Mouse (Mus musculus): ENCODE data around the gene Cd200r3.

Cd200r3 gene

DNA sequence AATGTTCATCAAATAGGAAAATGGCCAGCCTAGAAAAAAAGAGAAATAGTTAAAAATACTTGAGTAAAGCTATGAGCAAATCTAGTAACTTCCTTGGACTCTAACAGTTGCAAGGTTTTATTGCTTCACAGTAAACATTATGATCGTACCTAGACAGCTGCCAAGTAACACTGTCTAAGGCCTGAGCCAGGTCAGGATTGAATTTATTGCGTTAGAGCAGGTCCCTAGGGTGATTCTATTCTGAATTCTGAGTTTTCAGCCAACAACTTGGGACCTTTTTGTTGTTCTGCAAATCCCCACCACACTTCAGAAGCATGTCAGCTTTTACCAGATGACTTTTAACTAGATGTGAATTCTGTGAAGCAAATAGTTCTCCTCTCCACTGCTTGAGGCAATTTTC, 87.3 kb downstream of the Cd200r3 start:
- DNase-seq (ENCODE audit: low spot score in 2 of 2) = no peak

Measured in frontal cortex, postnatal 14 days (tissue).